Mouse (Mus musculus) thymus, adult 2 months (tissue): ENCODE data around the gene Tomm34. TPM values are rescaled to one million over a fixed set of nuclear protein-coding genes. Genes with fewer than 3 reads are reported as not detected.
"Not testable (repeated sequence)": the region's sequence is repeated elsewhere in the genome, so short reads cannot be mapped to it uniquely, and the experiment has no call there.

ENCODE experiments used
- DNase-seq: peaks from one replicate; pipeline ENCODE4 v3.0.0; 2021
- H3K27ac ChIP-seq: fragments of 200-500 bp; 2 replicates; pipeline ENCODE4 v1.5.1; 2012; ENCODE audit warnings: low read length, control low read depth; ENCODE audit not compliant: control insufficient read depth, insufficient read depth
- H3K27me3 ChIP-seq: fragments of 200-500 bp; 2 replicates; pipeline ENCODE4 v1.6.1; 2012; ENCODE audit warnings: mild to moderate bottlenecking, low read length, moderate library complexity, mixed read lengths; ENCODE audit not compliant: control insufficient read depth, insufficient read depth
- H3K36me3 ChIP-seq: fragments of 200-500 bp; 2 replicates; pipeline ENCODE4 v1.6.1; 2012; ENCODE audit warnings: mild to moderate bottlenecking, low read length, moderate library complexity; ENCODE audit not compliant: control insufficient read depth, insufficient read depth
- H3K4me1 ChIP-seq: fragments of 200-500 bp; replicated peaks from 2 replicates; pipeline ENCODE4 v1.6.1; 2012; ENCODE audit warnings: low read length; ENCODE audit not compliant: control insufficient read depth, insufficient read depth
- H3K4me3 ChIP-seq: fragments of 200-500 bp; 2 replicates; pipeline ENCODE4 v1.5.1; 2012; ENCODE audit warnings: mild to moderate bottlenecking, low read length, control low read depth, moderate library complexity; ENCODE audit not compliant: control insufficient read depth, insufficient read depth
- CTCF ChIP-seq: fragments of 200-500 bp; IDR thresholded peaks from 2 replicates; pipeline ENCODE4 v1.5.1; 2012; ENCODE audit warnings: mild to moderate bottlenecking, control low read depth, low read length, moderate library complexity, borderline replicate concordance; ENCODE audit not compliant: control insufficient read depth, poor library complexity, insufficient read depth; ENCODE audit errors: extremely low read depth
- POLR2A ChIP-seq: fragments of 200-500 bp; IDR thresholded peaks from 2 replicates; pipeline ENCODE4 v1.6.1; 2012; ENCODE audit warnings: mild to moderate bottlenecking, low read length, control low read depth, moderate library complexity; ENCODE audit not compliant: control insufficient read depth, poor library complexity, insufficient read depth; ENCODE audit errors: extremely low read depth
- WGBS: fragments of 180-500 bp; shearing (Covaris S2); methylation state at CpG from one replicate; pipeline ENCODE4 v1.1.7; 2018; 5-methylcytosine and 5-hydroxymethylcytosine counted together
- polyA plus RNA-seq: library from polyadenylated mRNA; depleted of rRNA; stranded (reverse); fragments of >200 nt; gene quantifications from 2 replicates; pipeline ENCODE4 v1.2.3, GENCODE M21; 2012

Tomm34 gene
- polyA plus RNA-seq, 1 experiment = 83.7 TPM

DNA sequence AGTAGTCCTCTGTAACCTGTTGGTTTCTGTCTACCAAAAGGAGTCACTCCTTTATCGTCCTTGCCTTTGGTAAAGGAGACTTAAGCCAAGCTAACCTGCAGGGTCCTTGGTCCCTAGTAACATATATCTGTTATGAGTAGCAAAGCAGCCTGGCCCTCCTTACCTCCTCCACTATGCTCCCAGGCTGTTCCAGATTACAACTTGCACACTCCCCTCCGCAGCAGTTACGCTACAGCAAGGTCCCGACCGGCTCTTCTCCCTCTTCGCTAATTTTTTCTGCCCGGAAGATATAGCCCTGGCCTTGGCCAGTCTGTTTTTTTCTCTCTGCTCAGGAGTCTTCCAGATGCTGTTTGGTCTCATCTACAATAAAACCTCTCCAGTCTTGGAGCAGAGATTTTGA, 2.2 kb upstream of the Tomm34 start:
- WGBS = 96% methylated on average over 7 of the region's 7 CpGs
- no peaks in the 10 kb centered on the region for H3K27me3 ChIP-seq
- TF ChIP-seq POLR2A = no peak
- no peak for TF ChIP-seq CTCF

DNA sequence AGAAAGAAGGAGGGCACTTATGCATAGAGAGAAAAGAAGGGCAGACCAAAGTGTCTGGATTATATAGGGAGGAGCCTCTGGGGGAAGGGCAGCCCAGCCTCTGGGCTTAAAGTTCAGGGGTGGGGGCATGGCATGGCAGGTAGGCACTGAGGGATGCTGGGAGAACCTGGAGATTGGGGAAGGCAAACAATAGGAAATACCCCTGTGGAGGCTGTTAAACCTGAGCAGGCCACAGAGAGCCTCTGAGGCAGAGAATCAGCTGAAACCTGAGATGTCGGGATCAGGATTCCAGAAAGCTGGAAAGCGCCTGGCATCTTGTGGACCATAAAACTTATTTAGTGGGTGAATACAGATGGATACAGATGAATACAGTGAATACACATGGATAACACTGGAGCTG, 1.1 kb upstream of the Tomm34 start:
- no peak for TF ChIP-seq POLR2A
- no peak for TF ChIP-seq CTCF
- H3K27me3 ChIP-seq = no peaks in the 10 kb centered on the region
- H3K4me1 ChIP-seq = peaks cover 19% of the 10 kb centered on the region
- no peak overlapping the region for H3K27ac ChIP-seq
- no peaks in the 10 kb centered on the region for H3K36me3 ChIP-seq
- 96% methylated on average over 2 of the region's 2 CpGs for WGBS
- H3K4me3 ChIP-seq = no peak overlapping the region
- DNase-seq = no peak

More for the DNA sequence above, 2.2 kb upstream of the Tomm34 start:
- no peak for DNase-seq
- H3K4me1 ChIP-seq = peaks cover 19% of the 10 kb centered on the region
- no peak overlapping the region for H3K4me3 ChIP-seq
- H3K36me3 ChIP-seq = no peaks in the 10 kb centered on the region
- no peak overlapping the region for H3K27ac ChIP-seq

- 81% methylated on average over 11 of the region's 11 CpGs for WGBS
- peak overlapping the region; percentile 64 for H3K4me3 ChIP-seq
Measured at GRCm38 (mm10) chr2:164071437-164071820, 460 bp upstream of the Tomm34 start.

GRCm38 (mm10) chr2:164070142-164070764, 716 bp downstream of the Tomm34 start, which contains the start of gene Stk4:
Gene Stk4 (plus strand): TSS chr2:164070322.
- under 1% methylated on average over 45 of the region's 45 CpGs for WGBS
- peak within 1 kb of the TSS; percentile 13 for H3K27ac ChIP-seq
- H3K36me3 ChIP-seq = peaks cover 13% of the 10 kb centered on the region
- DNase-seq = peak; percentile 55
- peaks cover 10% of the 10 kb centered on the region; the same call in 1 of the 2 replicates for H3K4me1 ChIP-seq
- no peaks in the 10 kb centered on the region for H3K27me3 ChIP-seq
- TF ChIP-seq CTCF (peak; percentile 29; the same call in 1 of the 2 replicates), POLR2A (0 out of 2 replicates have a peak, but pooled peaks have one; percentile 30)
- H3K4me3 ChIP-seq = peak within 1 kb of the TSS; percentile 64

More at GRCm38 (mm10) chr2:164071437-164071820, 460 bp upstream of the Tomm34 start:
- Histone ChIP-seq H3K27ac (peak overlapping the region; percentile 13; the same call in 1 of the 2 replicates), H3K4me1 (peaks cover 13% of the 10 kb centered on the region)
- not testable (repeated sequence) for DNase-seq, H3K36me3 ChIP-seq, H3K27me3 ChIP-seq

- Histone ChIP-seq H3K4me3 (no peak overlapping the region), H3K4me1 (peaks cover 8% of the 10 kb centered on the region), H3K27me3 (no peaks in the 10 kb centered on the region), H3K36me3 (peaks cover 70% of the 10 kb centered on the region), H3K27ac (no peak overlapping the region)
- DNase-seq = no peak
- no peak for TF ChIP-seq CTCF
- no peak for TF ChIP-seq POLR2A
- 96% methylated on average over 8 of the region's 8 CpGs for WGBS
Measured at GRCm38 (mm10) chr2:164059634-164060235, 11.2 kb downstream of the Tomm34 start.

DNA sequence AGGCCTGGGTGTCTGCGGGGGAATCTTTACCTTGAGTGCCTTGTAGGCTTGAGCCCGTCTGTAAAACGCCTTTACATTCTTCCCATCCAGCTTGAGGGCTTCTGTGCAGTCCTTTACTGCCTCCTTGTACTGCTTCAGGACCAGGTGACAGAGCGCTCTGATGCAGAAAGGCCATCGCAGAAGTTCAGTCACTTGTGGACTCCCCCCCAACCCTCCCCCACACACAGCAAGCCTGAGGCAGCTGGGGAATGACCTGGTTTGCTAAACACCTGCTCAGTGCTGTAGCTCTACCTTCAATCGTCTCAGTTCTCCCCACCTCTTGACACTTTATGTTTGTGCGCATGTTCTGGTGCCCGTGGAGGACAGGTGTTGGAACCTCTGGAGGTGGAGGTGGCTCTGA, 16.3 kb downstream of the Tomm34 start:
- TF ChIP-seq CTCF (no peak), POLR2A (no peak)
- Histone ChIP-seq H3K4me1 (peaks cover 20% of the 10 kb centered on the region), H3K4me3 (no peak overlapping the region), H3K36me3 (peaks cover 65% of the 10 kb centered on the region), H3K27me3 (no peaks in the 10 kb centered on the region), H3K27ac (peak overlapping the region; percentile 90)
- 69% methylated on average over 8 of the region's 8 CpGs for WGBS
- DNase-seq = peak; percentile 16
